Mouse (Mus musculus): Measurements from ENCODE around the gene Paqr9.

DNA sequence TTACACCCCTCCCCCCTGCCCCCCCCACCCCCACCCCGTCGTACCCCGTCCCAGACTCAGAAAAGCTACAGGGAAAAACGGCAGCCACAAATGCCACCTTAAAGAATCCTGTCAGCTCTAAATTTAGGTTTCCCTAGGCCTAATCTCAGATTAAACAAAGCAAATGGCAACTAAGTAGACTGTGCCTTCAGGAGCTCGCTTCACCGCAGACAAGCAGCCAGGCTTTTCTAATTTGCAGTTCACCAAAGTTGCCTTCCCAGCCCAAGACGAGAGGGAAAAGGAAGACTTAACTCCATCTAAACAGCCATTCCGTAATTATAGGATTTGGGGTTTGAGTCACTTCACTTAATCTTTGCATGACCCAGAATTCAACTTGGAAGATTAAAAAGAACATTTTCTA lies 23.1 kb downstream of the Paqr9 start:
- TF ChIP-seq POLR2A (IDR thresholded peaks at IDR 0.05; ENCODE audit: borderline replicate concordance, insufficient read depth, low read length), result no peak
- no peak for TF ChIP-seq CTCF (IDR thresholded peaks at IDR 0.05; ENCODE audit: borderline replicate concordance, insufficient read depth, low read depth, low read length)
